Mouse (Mus musculus) bone marrow, adult 2 months (tissue): ENCODE measurements around the gene Jph4.

Experiments
- CTCF ChIP-seq: fragments of 200-500 bp; IDR thresholded peaks from 2 replicates; pipeline ENCODE4 v1.5.1; 2011; ENCODE audit warnings: low read length, control low read depth; ENCODE audit not compliant: control insufficient read depth, insufficient read depth
- POLR2A ChIP-seq: fragments of 200-500 bp; IDR thresholded peaks from 2 replicates; pipeline ENCODE4 v1.6.1; 2011; ENCODE audit warnings: low read depth, mild to moderate bottlenecking, control low read depth, low read length, borderline replicate concordance; ENCODE audit not compliant: control insufficient read depth

DNA sequence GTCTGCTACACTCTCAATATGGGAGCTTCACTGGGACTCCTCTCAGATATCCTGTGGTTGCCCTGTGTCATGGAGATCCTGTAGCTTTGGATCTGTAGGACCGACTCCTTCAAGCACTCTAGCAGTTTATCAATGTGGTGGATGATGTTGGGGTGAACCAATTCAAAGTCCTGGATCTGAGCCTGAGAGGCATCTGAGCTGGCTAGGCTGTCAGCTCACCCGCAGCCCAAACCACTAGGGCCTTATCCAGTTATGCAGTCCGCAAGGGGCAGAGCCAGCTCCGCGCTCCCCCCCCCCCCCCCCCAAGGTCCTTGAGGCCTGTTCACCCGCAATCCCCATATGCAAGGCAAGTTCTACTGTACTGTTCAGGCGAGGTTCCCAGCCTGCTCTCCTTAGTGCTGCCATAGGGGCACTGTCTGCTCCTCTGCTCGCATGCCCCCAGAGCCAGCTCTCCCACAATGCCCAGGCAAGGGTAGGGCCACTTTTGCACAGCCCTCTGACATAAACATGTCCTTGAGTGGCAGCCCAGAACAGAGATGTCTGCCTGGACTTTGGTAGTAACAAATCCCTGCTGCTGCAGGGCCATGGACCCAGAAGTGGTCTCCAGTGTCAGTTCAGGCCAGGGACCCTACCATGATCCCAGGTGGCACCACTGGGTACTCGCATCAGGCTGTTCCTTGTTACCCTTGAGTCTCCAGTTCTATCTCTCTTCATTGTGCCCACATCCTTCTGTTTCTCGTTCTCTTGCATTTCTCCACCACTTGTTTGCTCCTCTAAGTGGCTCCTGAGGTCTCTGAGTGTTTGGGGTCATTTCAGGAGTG, 43.7 kb upstream of the Jph4 start:
- TF ChIP-seq POLR2A, result no peak
- TF ChIP-seq CTCF, result no peak
